Mouse (Mus musculus) lung, embryonic 14.5 days (tissue): Measurements from ENCODE around the gene Serpinb9f. TPM values are rescaled to one million over a fixed set of nuclear protein-coding genes. Genes with fewer than 3 reads are reported as not detected.
"Not testable (repeated sequence)": the region's sequence is repeated elsewhere in the genome, so short reads cannot be mapped to it uniquely, and the experiment has no call there.

Experiments
- ATAC-seq: fragments of 200-750 bp; cut with Nextera tagmentation; 2 replicates; pipeline ENCODE4 v1.8.0; 2017; ENCODE audit warnings: mild to moderate bottlenecking, moderate TSS enrichment, moderate library complexity; ENCODE audit not compliant: insufficient read depth
- DNase-seq: peaks from one replicate; pipeline ENCODE4 v3.0.0-alpha.2; 2015
- H3K27ac ChIP-seq: fragments of 300-500 bp; sonication (generic); 2 replicates; pipeline ENCODE4 v1.5.1; 2014; ENCODE audit warnings: low read depth, mild to moderate bottlenecking, moderate library complexity
- H3K27me3 ChIP-seq: fragments of 300-500 bp; sonication (generic); 2 replicates; pipeline ENCODE4 v1.6.1; 2014; ENCODE audit warnings: low read length, control low read depth; ENCODE audit not compliant: insufficient read depth
- H3K36me3 ChIP-seq: fragments of 300-500 bp; sonication (generic); 2 replicates; pipeline ENCODE4 v1.6.1; 2014; ENCODE audit warnings: control low read depth; ENCODE audit not compliant: insufficient read depth
- H3K4me1 ChIP-seq: fragments of 300-500 bp; sonication (generic); 2 replicates; pipeline ENCODE4 v1.6.1; 2014; ENCODE audit warnings: antibody characterized with exemption, control low read depth; ENCODE audit not compliant: insufficient read depth
- H3K4me2 ChIP-seq: fragments of 300-500 bp; sonication (generic); 2 replicates; pipeline ENCODE4 v1.6.1; 2014; ENCODE audit warnings: mild to moderate bottlenecking
- H3K4me3 ChIP-seq: fragments of 300-500 bp; sonication (generic); 2 replicates; pipeline ENCODE4 v1.5.1; 2014; ENCODE audit warnings: low read depth, low read length
- H3K9ac ChIP-seq: fragments of 300-500 bp; sonication (generic); 2 replicates; pipeline ENCODE4 v1.6.1; 2014
- H3K9me3 ChIP-seq: fragments of 300-500 bp; sonication (generic); 2 replicates; pipeline ENCODE4 v1.6.1; 2016; ENCODE audit warnings: low read depth, low read length, control low read depth
- WGBS: fragments of 180-500 bp; shearing (Covaris S2); extraction: QIAGEN DNeasy Blood & Tissue Kit; methylation state at CpG from one replicate; pipeline ENCODE4 v1.1.7; 2014; 5-methylcytosine and 5-hydroxymethylcytosine counted together
- polyA plus RNA-seq: library from polyadenylated mRNA; unstranded; fragments of >200 nt; fragmentation: Nextera tagmentation; extraction: Ambion mirVana; gene quantifications from 2 replicates; pipeline ENCODE4 v1.2.1, GENCODE M21; 2014

Serpinb9f gene
- polyA plus RNA-seq, result not detected in 2 replicates

DNA sequence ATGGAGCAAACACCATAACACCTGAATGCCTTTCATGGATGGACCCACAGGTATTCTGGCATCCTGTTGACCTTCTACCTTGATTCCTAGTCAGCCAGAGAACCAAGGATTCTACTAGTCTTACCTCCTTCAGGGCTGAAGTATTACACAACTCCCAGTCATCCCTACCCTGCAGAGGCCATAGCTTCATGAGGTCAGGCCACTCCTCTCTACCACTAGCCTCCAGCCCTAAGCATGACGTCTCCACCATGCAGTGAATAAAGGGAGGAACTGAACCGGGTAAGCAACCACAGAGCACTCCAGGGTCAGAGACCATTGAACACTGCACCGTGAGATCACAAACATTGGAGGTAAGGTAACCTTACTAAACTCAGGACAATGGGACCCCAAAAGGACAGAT is at the start of gene Serpinb9f:
Gene Serpinb9f, plus strand, starts transcription at position 301 of the 400 bp plus-strand sequence.
- H3K27me3 ChIP-seq, ATAC-seq, H3K9me3 ChIP-seq, H3K36me3 ChIP-seq, H3K4me1 ChIP-seq, H3K9ac ChIP-seq, H3K27ac ChIP-seq, H3K4me3 ChIP-seq, DNase-seq, H3K4me2 ChIP-seq: not testable (repeated sequence)
- WGBS, result 76% methylated on average over 3 of the region's 3 CpGs

DNA sequence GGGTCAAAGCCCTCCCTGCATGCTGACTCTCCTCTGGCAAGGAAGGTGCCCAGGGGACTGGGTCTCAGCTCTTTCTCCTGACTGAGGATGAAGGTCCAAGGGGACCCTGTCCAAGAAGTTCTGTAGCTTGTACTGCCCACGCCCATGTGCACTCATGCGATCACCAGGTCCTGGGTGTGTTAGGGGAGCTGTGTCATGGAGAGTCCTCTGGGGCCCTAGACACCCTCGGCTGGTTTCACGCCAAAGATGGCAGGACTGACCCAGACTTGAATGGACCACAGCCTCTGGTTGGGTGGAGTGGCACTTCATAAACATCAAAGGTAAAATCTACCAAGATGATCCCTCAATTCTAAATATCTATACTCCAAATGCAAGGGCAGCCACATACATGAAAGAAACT is 15.2 kb upstream of the Serpinb9f start:
- not testable (repeated sequence) for DNase-seq, H3K9me3 ChIP-seq, H3K27me3 ChIP-seq, H3K4me3 ChIP-seq, H3K9ac ChIP-seq, H3K36me3 ChIP-seq, H3K27ac ChIP-seq, H3K4me1 ChIP-seq, H3K4me2 ChIP-seq, ATAC-seq
- WGBS, result 76% methylated on average over 4 of the region's 4 CpGs

- not testable (repeated sequence) for H3K4me1 ChIP-seq, H3K27ac ChIP-seq, DNase-seq, ATAC-seq, H3K9ac ChIP-seq, H3K9me3 ChIP-seq, H3K27me3 ChIP-seq, H3K4me3 ChIP-seq, H3K4me2 ChIP-seq, H3K36me3 ChIP-seq
- WGBS, result no CpG with 5 or more reads among the region's 1 CpGs
Measured at GRCm38 (mm10) chr13:33356666-33357065, 32.8 kb downstream of the Serpinb9f start.

Other genes starting within 250 kb of the Serpinb9f start
- 0.18 and 0.37 TPM in 2 replicates for gene Serpinb1b, start 245.5 kb upstream of the Serpinb9f start, polyA plus RNA-seq
- not detected in 2 replicates for gene Serpinb9c, start 164.3 kb upstream of the Serpinb9f start, polyA plus RNA-seq
- not detected in 2 replicates for gene Serpinb9d, start 131.1 kb upstream of the Serpinb9f start, polyA plus RNA-seq
- not detected in 2 replicates for gene Serpinb9e, start 74.5 kb upstream of the Serpinb9f start, polyA plus RNA-seq
- gene Gm11397, start 71.7 kb downstream of the Serpinb9f start, polyA plus RNA-seq, result not detected in 2 replicates
- not detected in 2 replicates for gene Serpinb9g, start 160.7 kb downstream of the Serpinb9f start, polyA plus RNA-seq